Mouse (Mus musculus): ENCODE data around the gene AI467606. TPM values are rescaled to one million over a fixed set of nuclear protein-coding genes. Genes with fewer than 3 reads are reported as not detected.

AI467606 gene
- polyA plus RNA-seq, 1 experiment, result 45.0 TPM

- Histone ChIP-seq H3K36me3 (ENCODE audit: control insufficient read depth, insufficient read depth) (no peaks in the 10 kb centered on the region), H3K79me2 (ENCODE audit: control insufficient read depth, insufficient read depth) (no peaks in the 10 kb centered on the region), H3K4me3 (no peak overlapping the region), H3K27me3 (ENCODE audit: control insufficient read depth, insufficient read depth, insufficient read length) (peaks cover 7% of the 10 kb centered on the region), H3K4me2 (ENCODE audit: low read depth) (no peak overlapping the region), H3ac (ENCODE audit: control insufficient read depth, insufficient read length) (no peak overlapping the region)
- no peak for TF ChIP-seq MAX (IDR thresholded peaks at IDR 0.05; ENCODE audit: low read depth)
- TF ChIP-seq E2F4 (IDR thresholded peaks at IDR 0.05; ENCODE audit: insufficient read depth), result no peak
- no peak for TF ChIP-seq CEBPB (IDR thresholded peaks at IDR 0.05; ENCODE audit: insufficient read depth, poor library complexity, severe bottlenecking)
Observed at GRCm38 (mm10) chr7:127110239-127111007, 19.3 kb downstream of the AI467606 start.

DNA sequence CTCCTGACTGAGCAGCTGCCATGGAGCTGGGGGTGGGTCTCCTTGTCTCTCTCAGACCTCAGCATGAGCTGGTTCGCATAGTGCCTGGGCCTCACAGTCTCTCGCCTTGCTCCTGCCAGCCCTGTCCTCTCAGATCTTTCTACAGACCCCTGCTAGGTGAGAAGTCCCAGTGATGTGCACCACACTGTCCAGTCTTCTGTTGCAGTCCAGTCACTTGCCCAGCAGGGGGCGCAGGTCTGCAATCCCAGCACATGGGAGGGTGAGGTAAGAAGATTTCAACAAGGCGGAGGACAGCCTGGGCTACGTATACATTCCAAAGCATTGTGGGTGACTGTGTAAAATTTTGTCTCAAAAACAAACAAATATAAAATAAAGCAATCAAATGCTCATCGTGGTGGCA lies 20.3 kb downstream of the AI467606 start:
- Histone ChIP-seq H3K27me3 (ENCODE audit: control insufficient read depth, insufficient read depth, insufficient read length) (peaks cover 7% of the 10 kb centered on the region), H3K4me2 (ENCODE audit: low read depth) (no peak overlapping the region), H3ac (ENCODE audit: control insufficient read depth, insufficient read length) (no peak overlapping the region), H3K4me3 (no peak overlapping the region), H3K79me2 (ENCODE audit: control insufficient read depth, insufficient read depth) (no peaks in the 10 kb centered on the region), H3K36me3 (ENCODE audit: control insufficient read depth, insufficient read depth) (no peaks in the 10 kb centered on the region)
- TF ChIP-seq MYOG (IDR thresholded peaks at IDR 0.05; ENCODE audit: control insufficient read depth in 1 of 3, insufficient read depth in 1 of 3, insufficient read length in 2 of 3, low read depth in 2 of 3) (peak in 1 of 3 experiments; percentile 30), POLR2A (IDR thresholded peaks at IDR 0.05; ENCODE audit: insufficient read length, low read depth) (no peak)

GRCm38 (mm10) chr7:127112251-127112841 lies 21.2 kb downstream of the AI467606 start:
- peaks cover 7% of the 10 kb centered on the region for H3K27me3 ChIP-seq (ENCODE audit: control insufficient read depth, insufficient read depth, insufficient read length)
- no peak overlapping the region for H3ac ChIP-seq (ENCODE audit: control insufficient read depth, insufficient read length)
- H3K4me3 ChIP-seq, result no peak overlapping the region
- no peak overlapping the region for H3K4me2 ChIP-seq (ENCODE audit: low read depth)
- H3K36me3 ChIP-seq (ENCODE audit: control insufficient read depth, insufficient read depth), result no peaks in the 10 kb centered on the region
- no peaks in the 10 kb centered on the region for H3K79me2 ChIP-seq (ENCODE audit: control insufficient read depth, insufficient read depth)
- TF ChIP-seq CEBPB (IDR thresholded peaks at IDR 0.05; ENCODE audit: insufficient read depth, poor library complexity, severe bottlenecking), result no peak
- TF ChIP-seq TCF12 (IDR thresholded peaks at IDR 0.05; ENCODE audit: insufficient read depth, poor library complexity, severe bottlenecking), result no peak
- TF ChIP-seq POLR2AphosphoS2 (IDR thresholded peaks at IDR 0.05; ENCODE audit: insufficient read length, low read depth), result no peak
- TF ChIP-seq MYOG (IDR thresholded peaks at IDR 0.05; ENCODE audit: control insufficient read depth in 1 of 3, insufficient read depth in 1 of 3, insufficient read length in 2 of 3, low read depth in 2 of 3), result no peak
- TF ChIP-seq E2F4 (IDR thresholded peaks at IDR 0.05; ENCODE audit: insufficient read depth), result no peak
- no peak for TF ChIP-seq TCF3 (IDR thresholded peaks at IDR 0.05; ENCODE audit: insufficient read length, low read depth)
- no peak for TF ChIP-seq SRF (IDR thresholded peaks at IDR 0.05; ENCODE audit: control insufficient read depth, insufficient read length, low read depth)
- no peak for TF ChIP-seq REST (IDR thresholded peaks at IDR 0.05; ENCODE audit: insufficient read depth, insufficient read length)
- no peak for TF ChIP-seq POLR2A (IDR thresholded peaks at IDR 0.05; ENCODE audit: insufficient read length, low read depth)
- no peak for TF ChIP-seq MYOD1 (IDR thresholded peaks at IDR 0.05; ENCODE audit: control insufficient read depth in 1 of 3, insufficient read length in 2 of 3, low read depth in 2 of 3)
- no peak for TF ChIP-seq MAX (IDR thresholded peaks at IDR 0.05; ENCODE audit: low read depth)
- no peak for TF ChIP-seq USF1 (IDR thresholded peaks at IDR 0.05; ENCODE audit: low read depth)

DNA sequence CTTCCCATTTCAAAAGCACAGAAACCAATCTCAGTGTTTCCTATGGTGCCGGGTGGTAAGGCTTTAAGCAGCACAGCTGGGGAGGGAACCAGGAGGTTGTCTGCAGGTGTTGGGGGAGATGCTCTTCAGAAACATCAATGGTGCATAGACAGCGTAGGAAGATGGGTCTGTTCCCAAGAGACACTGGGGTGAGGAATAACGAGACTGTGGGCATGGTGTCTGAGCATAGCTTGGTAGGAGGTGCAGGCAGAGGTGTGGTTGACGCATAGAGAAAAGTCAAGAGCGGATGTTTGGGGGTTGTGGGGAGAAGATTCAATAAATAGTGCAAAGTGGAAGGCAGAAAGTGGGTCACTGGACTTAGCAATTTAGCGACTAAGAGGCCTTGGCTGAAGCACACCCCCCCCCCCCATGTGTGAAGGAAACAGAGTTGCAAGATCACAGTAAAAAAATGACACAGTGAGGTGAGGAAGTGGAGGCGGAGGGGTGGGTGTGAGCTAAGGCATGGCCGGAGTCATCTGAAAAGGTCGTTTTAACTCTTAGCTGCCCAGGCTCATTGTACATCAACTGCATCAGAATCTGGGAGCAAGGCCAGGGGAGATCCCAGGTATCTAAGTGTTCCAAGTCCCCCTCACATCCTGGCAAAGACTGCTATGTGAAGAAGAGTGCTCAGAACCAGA lies 21.9 kb downstream of the AI467606 start:
- no peak overlapping the region for H3ac ChIP-seq (ENCODE audit: control insufficient read depth, insufficient read length)
- no peaks in the 10 kb centered on the region for H3K79me2 ChIP-seq (ENCODE audit: control insufficient read depth, insufficient read depth)
- no peaks in the 10 kb centered on the region for H3K36me3 ChIP-seq (ENCODE audit: control insufficient read depth, insufficient read depth)
- H3K4me2 ChIP-seq (ENCODE audit: low read depth), result no peak overlapping the region
- H3K27me3 ChIP-seq (ENCODE audit: control insufficient read depth, insufficient read depth, insufficient read length), result peaks cover 7% of the 10 kb centered on the region
- H3K4me3 ChIP-seq, result no peak overlapping the region
- TF ChIP-seq MYOG (IDR thresholded peaks at IDR 0.05; ENCODE audit: control insufficient read depth in 1 of 3, insufficient read depth in 1 of 3, insufficient read length in 2 of 3, low read depth in 2 of 3) (no peak), REST (IDR thresholded peaks at IDR 0.05; ENCODE audit: insufficient read depth, insufficient read length) (no peak), TCF12 (IDR thresholded peaks at IDR 0.05; ENCODE audit: insufficient read depth, poor library complexity, severe bottlenecking) (no peak), CEBPB (IDR thresholded peaks at IDR 0.05; ENCODE audit: insufficient read depth, poor library complexity, severe bottlenecking) (no peak), MAX (IDR thresholded peaks at IDR 0.05; ENCODE audit: low read depth) (no peak), SRF (IDR thresholded peaks at IDR 0.05; ENCODE audit: control insufficient read depth, insufficient read length, low read depth) (no peak), TCF3 (IDR thresholded peaks at IDR 0.05; ENCODE audit: insufficient read length, low read depth) (no peak), POLR2AphosphoS2 (IDR thresholded peaks at IDR 0.05; ENCODE audit: insufficient read length, low read depth) (no peak), E2F4 (IDR thresholded peaks at IDR 0.05; ENCODE audit: insufficient read depth) (no peak), MYOD1 (IDR thresholded peaks at IDR 0.05; ENCODE audit: control insufficient read depth in 1 of 3, insufficient read length in 2 of 3, low read depth in 2 of 3) (no peak), POLR2A (IDR thresholded peaks at IDR 0.05; ENCODE audit: insufficient read length, low read depth) (no peak), USF1 (IDR thresholded peaks at IDR 0.05; ENCODE audit: low read depth) (no peak)

Data from myocyte (in vitro differentiated cells).